Mouse (Mus musculus): ENCODE measurements at regions not wholly inside any gene's neighbourhood (a gene's known extent, or its start where the extent isn't known, plus 50 kb on each side); places are given as distances from the start of the nearest gene placed in this dataset.

DNA sequence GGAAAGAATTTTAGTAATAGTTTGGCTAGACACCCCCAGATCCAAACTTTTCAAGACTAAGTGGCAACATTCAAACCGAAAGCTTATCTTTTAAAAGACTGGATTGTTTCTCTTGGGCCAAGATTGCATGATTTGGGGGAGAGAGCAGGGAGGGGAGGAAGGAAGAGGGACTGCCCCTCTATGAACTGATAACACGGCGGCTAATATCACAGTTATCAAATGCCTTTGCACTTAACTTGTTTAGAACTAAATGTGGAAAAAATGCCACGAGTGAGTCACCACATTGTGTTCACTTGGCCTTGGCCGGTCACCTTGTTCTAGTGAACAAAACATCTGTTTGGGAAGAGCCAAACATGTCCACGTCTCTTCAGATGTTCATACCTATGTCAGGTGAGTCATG, 92.3 kb downstream of the Tes start:
- DNase-seq (ENCODE audit: low spot score in 2 of 2) = no peak

DNA sequence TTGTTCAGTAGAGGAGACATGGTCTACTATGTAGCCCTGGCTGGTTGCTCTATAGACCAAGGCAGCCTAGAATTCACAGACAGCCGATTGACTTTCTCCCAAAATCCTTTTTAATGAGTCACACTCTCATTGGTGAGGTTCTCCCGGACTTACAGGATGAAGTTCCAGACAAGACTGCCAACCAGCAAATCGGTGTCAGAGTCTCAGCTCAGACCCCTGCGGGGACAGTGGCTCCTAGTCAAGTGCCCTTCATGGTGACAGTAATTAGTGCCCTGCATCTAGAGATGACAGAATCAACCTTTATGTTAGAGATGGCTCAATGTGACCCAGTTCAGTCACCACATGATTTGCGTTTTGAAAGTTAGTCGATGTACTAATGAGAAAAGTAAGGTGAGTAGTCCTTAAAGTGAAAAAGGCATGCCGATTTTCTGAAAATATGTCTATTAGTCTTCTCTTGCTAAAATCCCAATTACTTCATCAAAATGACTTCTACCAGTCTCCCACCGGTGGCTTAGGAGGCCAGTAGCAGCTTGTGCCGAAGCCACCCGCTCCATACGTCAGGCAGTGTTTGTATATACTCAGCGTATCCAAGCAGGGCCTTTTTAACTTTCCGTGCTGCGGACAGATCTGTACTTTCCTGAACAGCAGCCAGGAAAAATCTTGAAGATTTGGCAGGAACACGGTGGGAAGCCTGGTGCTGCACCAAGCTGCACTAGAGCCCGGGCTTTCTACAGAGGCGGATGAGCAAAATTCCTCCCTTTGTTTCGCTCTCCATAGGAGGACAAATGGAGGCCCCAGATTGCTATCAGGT, 105.2 kb downstream of the Tes start:
- no peak for DNase-seq (ENCODE audit: low spot score in 2 of 2)

DNA sequence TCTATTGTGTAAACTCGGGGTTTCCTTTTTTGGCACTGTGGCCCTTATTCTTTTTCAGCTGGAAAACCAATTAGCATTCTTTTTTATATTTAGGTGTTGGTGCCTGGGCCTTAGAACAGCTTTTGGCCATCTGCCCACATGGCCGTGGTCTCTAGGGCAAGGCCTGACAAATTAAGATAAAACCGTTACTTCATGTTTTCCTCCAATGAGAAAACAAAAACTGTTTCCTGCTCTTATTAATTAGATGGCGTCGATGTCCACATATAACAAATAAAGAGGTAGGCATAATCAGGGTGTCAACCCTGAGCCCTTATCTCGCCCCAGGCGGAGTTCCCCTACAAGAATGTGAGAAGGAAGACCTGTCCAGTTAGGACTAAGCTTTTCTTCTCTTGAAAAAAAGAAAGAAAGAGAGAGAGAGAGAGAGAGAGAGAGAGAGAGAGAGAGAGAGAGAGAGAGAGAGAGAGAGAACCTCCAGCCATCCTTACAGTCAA, 105.9 kb downstream of the Tes start:
- DNase-seq (ENCODE audit: low spot score in 2 of 2) = no peak

DNA sequence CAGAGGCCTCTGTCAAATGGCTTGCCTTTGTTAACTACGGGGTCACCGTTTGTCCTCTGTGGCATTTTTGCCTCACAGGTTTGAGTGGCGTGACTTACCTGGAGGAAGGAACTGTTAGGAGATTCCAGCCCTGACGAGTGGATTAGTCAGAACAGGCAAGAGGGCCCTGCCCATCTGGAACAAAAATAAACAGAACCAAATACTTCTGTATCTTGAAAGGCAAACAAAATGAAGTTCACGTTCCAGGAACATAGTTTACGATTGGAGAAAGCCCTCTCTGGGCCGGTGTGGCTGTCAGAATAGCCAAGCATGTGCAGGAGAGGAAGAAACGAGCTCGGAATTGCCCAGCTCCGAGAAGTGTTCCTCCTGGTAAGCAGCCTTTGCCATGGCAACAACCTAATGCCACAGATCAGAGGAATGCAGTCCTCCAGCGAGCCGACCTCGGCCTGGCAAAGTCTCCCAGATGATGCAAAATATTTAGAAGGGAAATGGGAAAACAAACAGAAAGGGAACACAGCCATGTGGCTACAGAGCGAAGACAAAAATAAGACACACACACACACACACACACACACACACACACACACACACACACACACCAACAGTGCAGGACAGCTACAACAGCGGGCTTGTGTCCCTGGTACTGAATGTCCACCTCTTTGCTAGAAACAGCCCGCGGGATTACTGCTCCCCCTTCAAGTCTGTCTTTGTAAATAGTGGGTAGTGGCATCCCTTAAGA, 106.5 kb downstream of the Tes start:
- DNase-seq (ENCODE audit: low spot score in 2 of 2) = no peak

DNA sequence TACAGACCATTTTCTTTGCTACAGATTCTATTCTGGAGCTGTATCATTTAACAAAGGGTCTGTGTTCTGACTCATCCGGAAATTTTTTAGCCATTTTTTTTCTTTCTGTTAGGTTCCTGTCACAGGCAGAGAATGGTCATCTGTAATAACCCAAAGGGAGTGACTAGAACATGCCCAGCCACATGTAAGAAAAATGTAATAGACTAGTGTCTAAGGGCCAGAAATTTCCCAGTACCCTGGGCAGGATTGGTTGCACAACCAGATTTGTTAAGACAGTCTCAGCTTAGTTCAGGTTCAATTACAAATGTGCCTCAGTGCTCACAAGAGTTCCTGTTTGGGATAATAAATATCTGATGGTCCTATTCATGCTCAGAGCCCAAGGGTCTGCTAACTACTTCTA, 107.1 kb downstream of the Tes start:
- DNase-seq (ENCODE audit: low spot score in 2 of 2) = no peak

DNA sequence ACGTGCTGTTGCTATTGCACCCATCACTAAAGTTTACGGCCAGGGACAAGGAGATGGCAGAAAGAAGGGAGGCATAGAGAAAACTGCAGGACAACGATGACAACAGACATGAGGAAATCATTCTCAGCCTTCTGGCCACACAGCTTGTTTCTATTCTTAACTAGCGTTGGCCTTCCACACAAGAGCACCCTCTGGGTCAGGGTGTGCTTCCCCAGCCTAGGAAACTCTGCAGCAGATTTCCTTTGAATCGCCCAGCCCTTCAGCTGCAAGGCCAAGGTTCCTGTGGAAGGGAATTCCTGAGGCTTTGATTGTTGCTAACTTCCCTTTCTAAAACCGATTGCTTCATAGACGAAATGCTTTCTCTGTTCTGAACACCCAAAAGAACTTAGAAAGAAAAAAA, 103.8 kb upstream of the Cav2 start:
- DNase-seq (ENCODE audit: low spot score in 2 of 2) = no peak

DNA sequence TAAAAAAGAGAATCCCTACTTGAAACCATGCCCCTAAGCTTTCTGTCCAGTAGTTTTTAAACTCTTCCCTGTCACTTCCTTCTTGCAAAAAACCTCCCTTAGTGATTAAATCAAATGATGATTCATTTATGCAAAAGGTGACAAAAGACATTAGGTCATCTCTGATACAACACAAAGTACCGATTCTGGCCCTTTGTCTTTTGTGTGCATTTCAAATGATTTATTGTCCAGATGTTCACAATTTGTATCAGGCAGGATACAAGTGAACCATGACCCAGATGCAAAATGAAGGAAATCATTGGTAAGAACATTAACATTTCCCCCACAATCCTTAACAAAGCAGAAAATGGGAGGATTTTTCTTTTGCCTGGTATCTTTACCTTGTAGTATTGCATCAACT, 101.5 kb upstream of the Cav2 start:
- DNase-seq (ENCODE audit: low spot score in 2 of 2) = no peak

DNA sequence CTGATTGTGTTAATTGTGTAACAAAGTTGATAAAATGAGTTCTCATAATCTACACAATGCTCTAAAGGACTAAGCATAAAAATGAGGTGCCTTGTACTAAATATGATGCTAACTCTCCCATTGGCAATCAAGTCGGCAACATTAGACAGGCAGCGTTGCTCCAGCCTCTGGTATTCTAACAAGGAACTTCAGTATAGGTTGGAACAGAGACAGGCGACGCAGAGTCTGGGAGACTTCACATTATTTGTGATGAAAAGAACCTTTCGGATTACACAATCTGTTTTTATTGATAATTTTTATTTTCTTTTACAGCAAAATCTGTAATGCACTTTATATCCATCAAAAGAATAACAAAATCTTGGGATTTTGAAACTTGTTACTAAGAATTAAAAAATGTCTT, 94.4 kb upstream of the Cav2 start:
- no peak for DNase-seq (ENCODE audit: low spot score in 2 of 2)

DNA sequence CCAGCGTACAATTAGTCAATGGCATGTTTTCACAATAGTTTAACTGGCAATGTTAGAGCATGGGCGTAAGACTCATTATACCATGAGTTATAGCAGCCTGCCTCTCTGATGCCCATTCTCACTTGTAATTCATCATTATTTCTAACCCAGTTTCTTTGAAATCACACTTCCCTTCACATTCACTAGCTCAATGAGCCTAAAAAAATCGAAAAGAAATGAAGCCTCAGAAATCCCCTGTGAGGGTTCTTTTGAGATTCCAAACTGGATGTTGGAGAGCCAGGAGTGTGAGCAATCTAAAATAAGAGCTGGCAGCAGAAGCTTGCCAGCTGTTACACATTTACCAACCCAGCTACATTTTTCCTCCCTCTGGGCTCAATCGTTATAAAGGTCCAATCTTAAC, 93.9 kb upstream of the Cav2 start:
- no peak for DNase-seq (ENCODE audit: low spot score in 2 of 2)

DNA sequence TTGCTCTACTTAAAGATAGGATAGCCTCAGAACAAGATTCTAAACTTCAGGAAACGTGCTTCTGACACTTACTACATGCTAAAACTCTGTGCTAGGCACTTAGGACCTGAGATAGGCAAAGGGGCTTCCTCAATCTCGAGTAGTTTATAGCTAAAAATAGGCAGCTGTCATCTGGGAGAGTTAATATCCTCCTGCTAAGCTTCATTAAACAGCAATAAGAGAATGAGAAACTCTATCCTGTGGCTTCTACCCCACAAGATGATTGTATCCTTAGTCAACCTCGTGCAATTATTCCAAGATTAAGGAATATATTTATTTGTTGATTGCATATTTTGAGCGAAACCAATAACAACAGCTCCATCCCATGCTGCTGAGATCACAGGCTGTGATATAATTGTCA, 85.4 kb upstream of the Cav2 start:
- no peak for DNase-seq (ENCODE audit: low spot score in 2 of 2)

DNA sequence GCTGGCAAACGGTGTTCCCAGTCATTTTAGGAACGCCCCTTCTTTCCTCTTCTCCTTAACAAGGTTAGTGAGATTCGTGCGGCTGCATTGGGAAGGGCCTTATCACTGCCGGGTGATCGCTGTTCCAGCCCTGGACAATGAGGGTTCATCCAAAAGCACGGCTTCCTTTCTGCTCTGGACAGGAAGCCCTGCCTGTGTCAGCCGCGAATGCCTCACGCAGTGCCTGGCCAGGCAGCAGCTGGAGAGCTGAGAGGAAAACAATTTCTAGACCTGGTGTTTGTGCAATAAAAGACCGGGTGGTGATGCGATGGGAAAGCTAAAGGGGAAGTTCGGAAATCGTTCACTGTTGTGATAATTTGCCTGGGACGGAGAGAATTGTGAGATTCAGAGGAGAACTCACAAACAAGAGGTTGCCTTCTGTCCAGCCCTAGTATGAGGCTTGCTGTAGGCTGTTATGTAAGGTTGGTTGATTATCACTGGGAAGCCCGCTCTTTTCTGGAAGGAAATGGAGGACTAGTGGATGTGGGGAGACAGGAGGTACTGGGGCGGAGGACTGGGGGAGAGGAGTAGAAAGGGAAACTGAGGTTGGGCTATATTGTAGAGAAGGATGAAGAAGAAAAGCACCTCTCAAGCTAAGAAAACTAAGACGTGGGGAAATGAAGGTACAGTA, 83.1 kb upstream of the Cav2 start:
- DNase-seq (ENCODE audit: low spot score in 2 of 2) = peak in 1 of 2 experiments; percentile 15

DNA sequence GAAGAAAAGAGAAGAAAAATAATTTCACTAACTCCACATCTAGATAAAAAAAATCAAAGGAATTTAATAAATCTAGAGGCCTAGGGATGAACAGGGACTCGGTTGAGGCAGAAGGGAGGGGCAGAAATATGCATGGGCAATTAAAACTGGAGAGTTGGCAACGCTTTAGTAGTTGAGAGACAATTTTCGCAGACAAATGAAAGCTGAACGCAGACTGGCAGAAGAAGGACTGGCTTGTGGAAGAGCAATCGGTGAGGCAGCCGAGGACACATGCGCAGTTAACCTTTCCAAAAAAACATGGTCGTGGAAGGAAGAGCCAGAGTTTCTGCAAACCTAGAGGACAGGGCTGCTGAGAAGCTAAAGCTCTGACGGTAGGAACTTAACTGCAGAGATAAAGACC, 82.1 kb upstream of the Cav2 start:
- no peak for DNase-seq (ENCODE audit: low spot score in 2 of 2)

DNA sequence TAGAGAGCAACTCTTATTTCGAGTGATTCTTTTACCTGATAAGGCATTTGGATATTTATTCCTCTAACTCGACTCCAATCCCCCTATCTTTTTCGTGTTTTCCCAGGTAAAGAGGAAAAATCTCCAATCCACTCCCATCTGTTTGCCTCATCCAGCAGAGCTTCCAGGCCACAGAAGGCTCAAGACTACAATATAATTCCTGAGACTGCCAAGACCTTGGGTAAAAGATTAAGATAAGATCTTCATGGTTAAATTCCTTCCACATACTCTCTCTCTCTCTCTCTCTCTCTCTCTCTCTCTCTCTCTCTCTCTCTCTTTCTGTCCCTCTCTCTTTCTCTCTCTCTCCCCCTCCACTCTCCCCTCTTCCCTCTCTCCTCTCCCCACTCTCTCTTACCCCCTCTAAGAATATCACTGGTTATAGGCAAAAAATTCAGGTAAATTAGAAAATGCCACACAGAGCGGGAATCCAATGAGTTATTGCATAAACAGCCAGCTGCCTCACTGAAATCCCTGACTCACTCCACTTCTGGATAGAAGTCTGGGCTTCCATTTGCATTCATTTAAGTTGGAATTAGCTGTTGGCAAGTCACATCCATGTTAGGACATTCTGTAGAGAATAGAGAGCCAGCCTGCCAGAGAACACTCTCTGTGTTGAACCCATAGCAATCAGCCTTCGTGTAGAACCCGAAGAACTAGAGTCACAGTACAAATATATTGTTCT, 78.9 kb upstream of the Cav2 start:
- DNase-seq (ENCODE audit: low spot score in 2 of 2) = no peak

DNA sequence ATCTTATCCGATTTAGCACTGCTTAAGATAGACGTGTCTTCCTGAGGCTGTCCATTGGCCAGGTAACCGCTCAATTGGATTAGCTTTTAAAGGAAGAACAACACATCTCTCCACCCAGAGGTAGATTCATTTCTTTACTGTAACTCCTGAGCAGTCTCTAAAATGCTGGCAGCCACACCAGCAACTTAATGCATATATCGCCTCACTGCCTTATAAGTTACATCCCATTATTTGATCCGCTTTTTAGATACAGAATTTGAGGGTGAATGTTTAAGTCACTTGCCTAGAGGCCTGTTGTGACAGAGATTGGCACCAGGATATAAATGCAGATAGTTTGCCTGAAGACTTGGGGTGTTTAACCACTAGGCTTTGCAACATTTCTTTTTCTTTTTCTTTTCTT, 77.7 kb upstream of the Cav2 start:
- DNase-seq (ENCODE audit: low spot score in 2 of 2) = no peak

DNA sequence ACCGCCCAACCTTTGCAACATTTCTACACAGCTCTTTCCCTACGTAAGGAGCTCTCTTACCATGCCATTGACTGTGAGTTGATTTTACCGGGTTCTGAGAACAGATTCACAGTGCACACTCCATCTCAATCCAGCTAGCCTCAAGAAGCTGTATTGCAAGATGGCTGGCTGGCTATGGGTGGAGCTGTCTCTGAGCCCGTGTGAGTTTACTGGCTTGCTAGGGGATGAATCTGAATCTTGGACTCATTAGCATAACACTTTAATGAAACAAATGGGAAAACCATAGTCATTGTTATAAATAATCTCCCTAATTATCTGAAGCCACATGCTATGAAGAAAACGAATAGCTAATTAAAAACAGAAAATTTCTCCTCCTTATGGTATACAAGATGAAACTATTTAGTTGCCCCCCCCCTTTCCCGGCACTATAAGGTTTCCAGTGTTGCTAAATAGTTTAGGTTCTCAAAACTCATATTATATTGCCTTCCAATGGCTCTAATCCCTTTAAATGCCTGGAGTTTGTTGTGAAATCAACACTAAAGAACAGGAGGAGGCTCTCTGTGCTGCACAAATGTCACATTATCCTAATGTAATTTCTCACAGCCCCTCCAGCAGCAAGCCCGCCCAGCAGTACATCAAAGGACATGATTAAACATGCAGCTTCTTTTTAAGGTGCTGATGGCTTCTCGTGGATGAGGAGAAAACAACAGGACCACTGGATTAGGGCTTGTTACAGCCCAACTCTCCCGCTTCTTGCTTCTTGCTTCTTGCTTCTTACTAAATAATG, 76.9 kb upstream of the Cav2 start:
- DNase-seq (ENCODE audit: low spot score in 2 of 2) = no peak

DNA sequence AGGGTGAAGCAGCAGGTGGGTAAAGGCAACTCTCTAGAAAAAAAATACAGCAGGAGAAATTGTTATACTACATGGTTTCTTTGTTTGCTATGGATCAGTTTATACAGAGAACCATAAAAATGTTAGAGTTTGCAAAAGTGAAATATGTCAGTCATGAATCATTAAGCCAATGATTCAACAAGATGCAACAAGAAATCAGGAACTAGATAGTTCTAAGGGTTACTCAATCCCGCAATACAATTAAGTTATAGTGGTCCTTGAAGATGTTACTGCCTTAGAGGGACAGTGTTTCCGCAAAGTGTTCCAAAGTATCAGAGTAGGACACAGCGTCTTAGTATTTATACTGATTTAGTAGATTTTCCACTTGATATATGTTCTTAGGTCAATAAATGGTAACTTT, 74.1 kb upstream of the Cav2 start:
- no peak for DNase-seq (ENCODE audit: low spot score in 2 of 2)

DNA sequence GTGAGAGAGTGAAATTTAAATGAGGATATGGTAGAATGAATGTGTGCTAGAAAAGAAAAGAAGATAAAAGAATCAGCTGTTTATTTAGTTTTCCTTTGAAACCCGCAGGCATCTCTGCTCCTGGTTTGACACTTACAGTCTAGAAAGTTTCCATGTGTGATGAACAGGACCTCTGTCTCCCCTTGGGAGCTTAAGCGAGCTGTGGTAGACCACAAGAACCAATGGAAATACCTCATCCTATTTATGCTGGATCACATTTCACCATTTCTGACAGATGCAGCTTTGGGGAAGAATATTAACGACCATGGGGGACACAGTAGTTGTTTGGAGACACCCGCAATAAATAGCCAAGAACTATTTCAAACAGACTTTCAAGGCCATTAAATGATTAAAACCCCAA, 71.2 kb upstream of the Cav2 start:
- no peak for DNase-seq (ENCODE audit: low spot score in 2 of 2)

DNA sequence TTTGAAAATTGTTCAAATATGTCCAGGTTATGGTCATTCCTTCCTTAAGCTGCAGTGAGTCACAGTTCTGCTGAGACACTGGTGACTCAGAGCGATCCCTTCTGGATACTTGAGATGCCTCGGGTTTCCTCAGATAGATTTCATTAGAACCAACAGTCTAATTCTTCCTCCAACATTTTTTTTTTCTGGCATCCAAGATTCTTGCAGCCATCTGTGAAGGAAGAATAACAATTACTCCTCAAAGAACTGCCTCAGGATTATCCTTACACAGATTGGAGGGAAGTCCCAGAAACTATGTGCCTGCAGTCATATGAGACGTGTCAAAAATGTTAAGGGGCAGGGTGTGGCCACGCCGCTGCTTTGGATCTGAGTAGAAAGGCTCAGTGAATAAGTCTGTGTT, 69.6 kb upstream of the Cav2 start:
- no peak for DNase-seq (ENCODE audit: low spot score in 2 of 2)

DNA sequence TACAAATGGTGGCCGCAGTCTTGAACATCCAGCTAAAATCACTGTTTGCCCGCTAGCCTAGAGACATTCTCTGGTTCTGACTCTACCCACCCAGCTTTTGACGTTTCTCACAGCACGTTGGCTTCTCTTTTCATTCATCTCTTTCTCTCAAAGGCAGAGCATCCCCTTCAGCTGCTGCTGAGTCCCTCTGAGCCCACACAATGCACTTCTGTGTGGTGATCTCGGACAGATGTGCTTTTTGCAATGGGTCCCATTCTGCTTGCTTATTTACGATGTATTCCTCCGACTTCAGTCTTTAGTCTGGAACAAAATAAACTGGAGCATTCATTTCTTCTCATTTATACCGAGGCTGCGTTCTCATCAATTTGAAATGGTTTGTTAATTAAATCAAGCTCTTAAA, 66.2 kb upstream of the Cav2 start:
- DNase-seq (ENCODE audit: low spot score in 2 of 2) = no peak

DNA sequence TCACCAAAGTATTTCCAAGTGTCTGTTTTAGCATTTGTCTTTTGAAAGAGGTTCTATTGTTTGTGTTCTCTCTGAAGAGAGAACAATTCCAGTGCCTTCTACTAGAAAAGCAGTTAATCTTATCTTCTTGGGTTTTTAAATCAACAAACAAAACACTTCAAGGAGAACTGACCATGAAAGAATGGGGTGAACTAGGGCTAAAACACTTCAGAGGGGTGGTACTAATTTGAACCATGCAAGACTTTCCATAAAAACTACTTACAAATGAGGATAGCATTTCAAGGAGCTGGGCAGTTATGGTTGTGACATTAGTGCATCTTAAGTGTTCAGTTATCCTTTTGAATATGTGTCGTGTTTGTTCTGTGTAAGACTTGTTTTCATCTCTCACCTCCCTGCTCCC, 64.5 kb upstream of the Cav2 start:
- DNase-seq (ENCODE audit: low spot score in 2 of 2) = no peak

DNA sequence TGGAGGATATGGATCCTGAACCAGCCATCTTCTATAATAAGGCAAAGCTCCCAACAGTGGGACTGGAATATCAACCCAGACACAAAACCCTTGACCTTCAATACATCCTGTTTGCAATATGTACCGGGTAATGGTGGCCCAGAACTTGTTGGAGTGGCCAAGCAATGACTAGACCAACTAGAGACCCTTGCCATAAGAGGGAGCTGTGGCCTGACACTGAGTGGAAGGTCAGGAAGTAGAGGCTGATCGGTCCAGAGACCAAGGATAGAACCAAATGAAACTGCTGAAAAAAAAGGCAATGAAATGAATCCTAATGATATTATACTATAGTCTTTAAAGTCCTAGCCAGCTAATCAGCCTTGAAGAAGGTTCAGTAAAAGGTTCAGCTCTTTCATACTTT, 57.2 kb upstream of the Cav2 start:
- no peak for DNase-seq (ENCODE audit: low spot score in 2 of 2)

Data from spleen, postnatal 10 days (tissue).